Mouse (Mus musculus): ENCODE data around the gene Nupl2. TPM values are rescaled to one million over a fixed set of nuclear protein-coding genes. Genes with fewer than 3 reads are reported as not detected.

Gene Nupl2
- polyA plus RNA-seq (2015; fragmentation: Nextera tagmentation; extraction: Ambion mirVana), result 12.8 and 13.8 TPM in 2 replicates

DNA sequence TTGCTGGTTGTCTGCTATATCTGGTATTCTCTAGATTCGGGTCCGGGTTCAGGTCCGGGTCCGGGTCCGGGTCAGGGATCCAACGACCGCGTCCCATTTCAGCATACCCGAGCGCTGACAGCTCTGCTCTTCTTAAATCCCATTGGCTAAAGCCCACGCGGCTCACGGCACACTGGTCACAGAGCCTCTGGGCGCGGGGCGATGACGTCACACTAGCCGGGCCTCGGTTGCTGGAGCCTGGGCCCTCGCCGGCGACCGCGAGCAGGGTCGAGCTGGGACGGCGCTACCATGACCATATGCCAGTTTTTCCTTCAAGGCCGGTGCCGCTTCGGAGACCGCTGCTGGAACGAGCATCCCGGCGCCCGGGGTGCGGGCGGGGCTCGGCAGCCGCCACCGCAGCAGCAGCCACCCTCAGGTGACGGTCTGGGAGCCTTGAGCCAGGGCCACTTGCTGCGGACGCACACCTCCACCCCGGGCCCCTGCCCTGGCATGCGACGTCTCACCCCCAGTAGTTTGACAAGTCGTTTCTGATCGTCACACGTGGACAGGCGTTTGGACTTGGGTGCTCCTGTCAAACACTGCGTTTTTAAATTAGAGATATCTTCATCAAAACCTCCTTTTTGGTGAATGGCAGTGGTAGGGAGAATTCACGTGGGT lies at the start of gene Nupl2:
Gene Nupl2 (plus strand): TSS at position 175 of the 657 bp plus-strand sequence.
- peaks cover 16% of the 10 kb centered on the region for H3K4me1 ChIP-seq (replicated peaks)
- H3K36me3 ChIP-seq, result peaks cover 17% of the 10 kb centered on the region
- ATAC-seq (ENCODE audit: low FRiP score, low read depth), result peak; percentile 98
- H3K4me3 ChIP-seq, result peak within 1 kb of the TSS; percentile 94
- H3K4me2 ChIP-seq, result peak within 1 kb of the TSS; percentile 74
- H3K27ac ChIP-seq (replicated peaks), result peak within 1 kb of the TSS; percentile 88
- under 1% methylated on average over 52 of the region's 52 CpGs for WGBS
- H3K9me3 ChIP-seq, result no peaks in the 10 kb centered on the region
- no peaks in the 10 kb centered on the region for H3K27me3 ChIP-seq
- H3K9ac ChIP-seq, result peak within 1 kb of the TSS; percentile 97

- no peak for ATAC-seq (ENCODE audit: low FRiP score, low read depth)
- Histone ChIP-seq H3K9me3 (no peaks in the 10 kb centered on the region), H3K4me2 (no peak overlapping the region), H3K4me1 (replicated peaks) (peaks cover 11% of the 10 kb centered on the region), H3K27me3 (no peaks in the 10 kb centered on the region), H3K36me3 (peaks cover 3% of the 10 kb centered on the region; the same call in 1 of the 2 replicates), H3K27ac (replicated peaks) (no peak overlapping the region), H3K9ac (no peak overlapping the region), H3K4me3 (no peak overlapping the region)
- WGBS, result 95% methylated on average over 2 of the region's 2 CpGs
These were observed 42.5 kb upstream of the Nupl2 start for GRCm38 (mm10) chr5:24122221-24122620.

GRCm38 (mm10) chr5:24124175-24124574 lies 40.6 kb upstream of the Nupl2 start:
- Histone ChIP-seq H3K4me3 (no peak overlapping the region), H3K27ac (replicated peaks) (peak overlapping the region; percentile 31; the same call in 1 of the 2 replicates), H3K9me3 (no peaks in the 10 kb centered on the region), H3K4me2 (no peak overlapping the region), H3K9ac (no peak overlapping the region), H3K4me1 (replicated peaks) (peaks cover 11% of the 10 kb centered on the region), H3K36me3 (peaks cover 9% of the 10 kb centered on the region; the same call in 1 of the 2 replicates), H3K27me3 (no peaks in the 10 kb centered on the region)
- ATAC-seq (ENCODE audit: low FRiP score, low read depth), result no peak
- WGBS, result 59% methylated on average over 1 of the region's 1 CpGs

GRCm38 (mm10) chr5:24124579-24125276 lies 40.0 kb upstream of the Nupl2 start:
- Histone ChIP-seq H3K36me3 (peaks cover 9% of the 10 kb centered on the region; the same call in 1 of the 2 replicates), H3K27me3 (no peaks in the 10 kb centered on the region), H3K9me3 (no peaks in the 10 kb centered on the region), H3K27ac (replicated peaks) (0 out of 2 replicates have a peak overlapping the region, but pooled peaks have one; percentile 31), H3K4me2 (no peak overlapping the region), H3K4me1 (replicated peaks) (peaks cover 11% of the 10 kb centered on the region), H3K4me3 (no peak overlapping the region), H3K9ac (no peak overlapping the region)
- no peak for ATAC-seq (ENCODE audit: low FRiP score, low read depth)
- WGBS, result 36% methylated on average over 3 of the region's 3 CpGs

DNA sequence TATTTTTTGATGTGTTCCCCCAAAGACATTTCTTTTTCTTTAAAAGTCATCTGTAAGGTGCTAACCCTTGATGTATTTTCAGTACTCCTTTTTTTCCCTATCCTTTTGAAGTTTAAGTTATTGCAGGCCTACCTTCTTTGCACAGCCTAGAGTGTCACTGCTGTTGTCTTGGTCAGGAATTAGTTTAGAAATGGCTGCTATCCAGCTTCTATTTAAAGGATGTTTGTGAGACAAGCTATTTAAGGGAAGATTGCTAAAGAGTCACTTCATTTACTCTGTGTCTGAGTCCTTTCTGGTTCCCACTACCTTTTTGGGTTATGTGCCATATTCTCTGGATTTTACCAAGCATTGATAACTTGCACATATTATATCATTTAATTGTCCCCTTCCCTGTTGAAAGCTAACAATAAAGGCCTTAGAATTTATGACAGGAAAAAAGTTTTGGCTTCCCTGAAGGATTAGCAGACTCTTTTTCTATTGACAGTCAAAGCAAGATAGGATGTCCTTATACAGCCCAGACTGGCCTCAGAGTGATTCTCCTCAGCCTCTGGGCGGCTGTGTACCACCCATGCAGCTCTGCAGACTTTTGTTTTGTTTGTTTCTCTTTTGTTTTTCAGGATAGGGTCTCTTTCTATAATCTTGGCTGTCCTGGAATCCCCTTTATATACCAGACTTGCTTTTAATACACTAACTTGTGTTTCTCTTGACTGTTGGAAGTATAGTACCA lies 38.7 kb upstream of the Nupl2 start:
- peaks cover 11% of the 10 kb centered on the region for H3K4me1 ChIP-seq (replicated peaks)
- peaks cover 15% of the 10 kb centered on the region for H3K36me3 ChIP-seq
- H3K9me3 ChIP-seq, result no peaks in the 10 kb centered on the region
- no peak for ATAC-seq (ENCODE audit: low FRiP score, low read depth)
- no peak overlapping the region for H3K4me2 ChIP-seq
- WGBS, result 65% methylated on average over 1 of the region's 1 CpGs
- H3K4me3 ChIP-seq, result no peak overlapping the region
- H3K27ac ChIP-seq (replicated peaks), result no peak overlapping the region
- no peaks in the 10 kb centered on the region for H3K27me3 ChIP-seq
- no peak overlapping the region for H3K9ac ChIP-seq

DNA sequence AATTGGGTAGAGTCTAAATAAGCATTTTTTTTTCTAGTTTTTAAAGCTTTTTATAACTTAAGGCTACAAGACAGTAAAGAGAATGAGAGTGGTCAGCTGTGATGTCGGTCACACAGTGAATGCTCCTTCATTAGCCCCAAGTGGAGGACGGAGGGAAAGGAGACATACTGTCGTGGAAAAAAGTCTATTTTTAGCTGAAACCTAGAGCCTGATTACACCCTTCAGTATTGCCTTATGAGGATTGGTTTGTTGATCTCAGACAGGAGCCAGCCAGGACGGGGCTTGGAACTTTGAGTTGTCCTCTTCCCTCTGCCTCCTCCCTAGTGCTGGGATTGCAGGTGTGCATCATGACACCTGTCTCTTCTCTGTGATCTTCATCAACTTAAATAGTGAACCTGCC lies 37.8 kb upstream of the Nupl2 start:
- H3K36me3 ChIP-seq, result peaks cover 15% of the 10 kb centered on the region
- 86% methylated on average over 4 of the region's 4 CpGs for WGBS
- no peak overlapping the region for H3K27ac ChIP-seq (replicated peaks)
- no peak overlapping the region for H3K4me3 ChIP-seq
- H3K4me2 ChIP-seq, result no peak overlapping the region
- H3K4me1 ChIP-seq (replicated peaks), result peaks cover 11% of the 10 kb centered on the region
- ATAC-seq (ENCODE audit: low FRiP score, low read depth), result no peak
- no peak overlapping the region for H3K9ac ChIP-seq
- H3K27me3 ChIP-seq, result no peaks in the 10 kb centered on the region
- H3K9me3 ChIP-seq, result no peaks in the 10 kb centered on the region

DNA sequence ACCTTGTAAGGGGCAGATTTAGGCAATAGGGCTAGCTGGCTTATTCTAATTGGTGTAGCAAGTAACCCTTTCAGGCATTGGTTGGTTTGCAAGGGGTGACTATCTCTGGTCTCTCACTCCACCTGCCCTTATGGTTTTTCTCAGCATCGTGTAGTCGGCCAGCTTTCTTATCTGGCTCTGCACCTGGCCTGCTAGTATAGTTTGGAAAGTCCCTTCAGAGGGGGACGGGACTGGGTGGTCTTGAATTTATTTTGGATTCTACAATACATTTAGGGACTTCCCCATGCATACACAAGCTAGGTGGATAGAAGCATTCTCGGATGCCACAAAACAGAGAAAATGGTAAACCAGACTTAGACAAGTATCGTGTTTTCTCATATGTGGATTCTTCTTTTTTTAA lies 17.8 kb upstream of the Nupl2 start:
- Histone ChIP-seq H3K4me1 (replicated peaks) (no peaks in the 10 kb centered on the region), H3K36me3 (peaks cover 77% of the 10 kb centered on the region), H3K4me3 (no peak overlapping the region), H3K27me3 (no peaks in the 10 kb centered on the region), H3K9me3 (no peaks in the 10 kb centered on the region), H3K4me2 (no peak overlapping the region), H3K27ac (replicated peaks) (no peak overlapping the region), H3K9ac (no peak overlapping the region)
- WGBS, result 93% methylated on average over 5 of the region's 5 CpGs
- ATAC-seq (ENCODE audit: low FRiP score, low read depth), result no peak

GRCm38 (mm10) chr5:24152199-24152598 lies 12.6 kb upstream of the Nupl2 start:
- Histone ChIP-seq H3K36me3 (peaks cover 68% of the 10 kb centered on the region), H3K4me3 (no peak overlapping the region), H3K9ac (no peak overlapping the region), H3K4me2 (no peak overlapping the region), H3K9me3 (no peaks in the 10 kb centered on the region), H3K4me1 (replicated peaks) (no peaks in the 10 kb centered on the region), H3K27ac (replicated peaks) (no peak overlapping the region), H3K27me3 (no peaks in the 10 kb centered on the region)
- ATAC-seq (ENCODE audit: low FRiP score, low read depth), result no peak

GRCm38 (mm10) chr5:24156774-24157173 lies 8.0 kb upstream of the Nupl2 start:
- H3K9ac ChIP-seq, result no peak overlapping the region
- H3K27ac ChIP-seq (replicated peaks), result no peak overlapping the region
- no peak overlapping the region for H3K4me2 ChIP-seq
- no peaks in the 10 kb centered on the region for H3K27me3 ChIP-seq
- H3K4me1 ChIP-seq (replicated peaks), result no peaks in the 10 kb centered on the region
- 94% methylated on average over 6 of the region's 6 CpGs for WGBS
- no peak overlapping the region for H3K4me3 ChIP-seq
- ATAC-seq (ENCODE audit: low FRiP score, low read depth), result no peak
- H3K36me3 ChIP-seq, result peaks cover 59% of the 10 kb centered on the region
- H3K9me3 ChIP-seq, result no peaks in the 10 kb centered on the region

GRCm38 (mm10) chr5:24167263-24167662 lies 2.5 kb downstream of the Nupl2 start:
- Histone ChIP-seq H3K4me1 (replicated peaks) (peaks cover 16% of the 10 kb centered on the region), H3K36me3 (peaks cover 15% of the 10 kb centered on the region), H3K27ac (replicated peaks) (no peak overlapping the region), H3K27me3 (no peaks in the 10 kb centered on the region), H3K4me2 (no peak overlapping the region), H3K9me3 (no peaks in the 10 kb centered on the region), H3K4me3 (no peak overlapping the region), H3K9ac (no peak overlapping the region)
- no peak for ATAC-seq (ENCODE audit: low FRiP score, low read depth)
- 52% methylated on average over 5 of the region's 5 CpGs for WGBS

GRCm38 (mm10) chr5:24169881-24170280 lies 5.1 kb downstream of the Nupl2 start:
- Histone ChIP-seq H3K4me3 (no peak overlapping the region), H3K36me3 (peaks cover 24% of the 10 kb centered on the region), H3K4me1 (replicated peaks) (peaks cover 10% of the 10 kb centered on the region), H3K9ac (no peak overlapping the region), H3K9me3 (no peaks in the 10 kb centered on the region), H3K27me3 (no peaks in the 10 kb centered on the region), H3K27ac (replicated peaks) (no peak overlapping the region), H3K4me2 (no peak overlapping the region)
- ATAC-seq (ENCODE audit: low FRiP score, low read depth), result no peak
- WGBS, result 96% methylated on average over 6 of the region's 6 CpGs

DNA sequence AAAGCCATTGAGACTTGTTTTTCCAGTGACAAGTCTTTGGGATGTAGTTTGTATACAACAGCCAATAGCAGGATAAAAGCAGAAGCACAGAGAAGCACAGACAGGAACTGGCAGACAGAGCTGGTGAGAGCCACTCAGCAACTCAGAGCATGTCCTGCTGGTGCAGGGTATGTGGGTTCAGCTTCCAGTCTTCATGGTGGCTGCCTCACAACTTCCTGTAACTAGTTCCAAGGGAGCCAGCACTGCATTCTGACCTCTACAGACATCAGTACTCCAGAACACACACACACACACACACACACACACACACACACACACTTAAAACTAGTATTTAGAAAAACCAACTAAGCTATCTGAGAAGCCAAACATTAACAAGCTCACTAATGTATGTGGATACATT lies 7.3 kb downstream of the Nupl2 start:
- Histone ChIP-seq H3K27me3 (no peaks in the 10 kb centered on the region), H3K36me3 (peaks cover 28% of the 10 kb centered on the region), H3K4me2 (no peak overlapping the region), H3K9me3 (no peaks in the 10 kb centered on the region), H3K9ac (no peak overlapping the region), H3K4me3 (no peak overlapping the region), H3K27ac (replicated peaks) (no peak overlapping the region), H3K4me1 (replicated peaks) (no peaks in the 10 kb centered on the region)
- ATAC-seq (ENCODE audit: low FRiP score, low read depth), result no peak
